In the genomic region with DNA sequence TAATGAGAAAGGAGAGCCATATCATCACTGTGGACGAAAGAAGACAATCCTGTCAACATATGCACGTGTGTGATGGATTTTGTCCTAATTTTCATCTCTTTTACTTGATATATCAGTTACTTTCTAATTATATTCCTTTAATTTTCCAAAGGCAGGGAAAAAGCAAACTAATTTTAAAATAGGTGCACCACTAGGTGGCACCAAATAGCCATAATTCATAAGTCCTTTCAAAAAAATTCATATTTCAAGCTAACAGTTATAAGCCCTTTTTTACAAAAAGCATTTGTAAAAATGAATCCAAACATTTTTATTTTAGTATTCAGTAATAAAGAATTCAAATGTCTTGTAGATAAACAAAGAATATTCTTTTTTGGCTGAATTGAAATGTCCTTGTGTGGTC, we compare ENCODE assay signal across 8 mouse cellular contexts.
DNase-seq lines count a peak whose midpoint lies in the region; ATAC-seq lines count a peak whose summit lies in the region.

No protein-coding gene starts in this region.

- DNase-seq in hindbrain, embryonic 11.5 days (ENCODE audit: low spot score), result peak; percentile 67
- peak; percentile 90 for DNase-seq in midbrain, embryonic 11.5 days (ENCODE audit: low spot score, missing footprints)
- DNase-seq in brain, adult 2 months (ENCODE audit: low read depth, low spot score), result peak; percentile 42
- DNase-seq in retina, adult 2 months (ENCODE audit: low read depth, low spot score), result peak; percentile 3
- no peak for DNase-seq in thymus, postnatal 14 days
- no peak for DNase-seq in T-cell, adult 2 months (ENCODE audit: low spot score)

- H3K27ac ChIP-seq in hindbrain, embryonic 11.5 days (ENCODE audit: low read depth, low read length), result no peak overlapping the region
- no peak overlapping the region for H3K27ac ChIP-seq in hindbrain, embryonic 13.5 days
- no peak overlapping the region for H3K27ac ChIP-seq in midbrain, embryonic 11.5 days (ENCODE audit: low read depth, low read length)
- H3K27ac ChIP-seq in midbrain, embryonic 16.5 days (ENCODE audit: low read length), result no peak overlapping the region

- H3K9me3 ChIP-seq in hindbrain, embryonic 11.5 days (ENCODE audit: control insufficient read depth, low read length), result no peaks in the 10 kb centered on the region
- no peaks in the 10 kb centered on the region for H3K9me3 ChIP-seq in hindbrain, embryonic 13.5 days
- H3K9me3 ChIP-seq in midbrain, embryonic 11.5 days (ENCODE audit: control insufficient read depth, low read length), result no peaks in the 10 kb centered on the region
- no peaks in the 10 kb centered on the region for H3K9me3 ChIP-seq in midbrain, embryonic 16.5 days (replicated peaks; ENCODE audit: control insufficient read depth, low read length, poor library complexity, severe bottlenecking)

- no peak overlapping the region for H3K9ac ChIP-seq in hindbrain, embryonic 11.5 days (ENCODE audit: low read depth, low read length)
- H3K9ac ChIP-seq in hindbrain, embryonic 13.5 days, result no peak overlapping the region
- no peak overlapping the region for H3K9ac ChIP-seq in midbrain, embryonic 11.5 days (ENCODE audit: low read length)
- no peak overlapping the region for H3K9ac ChIP-seq in midbrain, embryonic 16.5 days (ENCODE audit: low read depth, low read length)

- no peak overlapping the region for H3K4me2 ChIP-seq in hindbrain, embryonic 11.5 days (replicated peaks; ENCODE audit: low read depth, low read length)
- H3K4me2 ChIP-seq in hindbrain, embryonic 13.5 days, result no peak overlapping the region
- H3K4me2 ChIP-seq in midbrain, embryonic 11.5 days, result no peak overlapping the region
- H3K4me2 ChIP-seq in midbrain, embryonic 16.5 days (ENCODE audit: low read length), result no peak overlapping the region

- H3K4me3 ChIP-seq in hindbrain, embryonic 11.5 days (ENCODE audit: low read depth, low read length), result no peak overlapping the region
- no peak overlapping the region for H3K4me3 ChIP-seq in hindbrain, embryonic 13.5 days
- H3K4me3 ChIP-seq in midbrain, embryonic 11.5 days (ENCODE audit: low read depth, low read length), result no peak overlapping the region
- H3K4me3 ChIP-seq in midbrain, embryonic 16.5 days (ENCODE audit: low read depth, low read length), result no peak overlapping the region

- ATAC-seq in hindbrain, embryonic 11.5 days (ENCODE audit: low FRiP score), result no peak
- ATAC-seq in hindbrain, embryonic 13.5 days (ENCODE audit: low FRiP score), result no peak
- no peak for ATAC-seq in midbrain, embryonic 11.5 days (ENCODE audit: low FRiP score)
- no peak for ATAC-seq in midbrain, embryonic 16.5 days

- WGBS in hindbrain, embryonic 11.5 days, result 9% methylated on average over 2 of the region's 2 CpGs
- WGBS in hindbrain, embryonic 13.5 days, result 11% methylated on average over 2 of the region's 2 CpGs
- WGBS in midbrain, embryonic 11.5 days, result 13% methylated on average over 2 of the region's 2 CpGs
- WGBS in midbrain, embryonic 16.5 days, result 12% methylated on average over 2 of the region's 2 CpGs

- no peaks in the 10 kb centered on the region for H3K4me1 ChIP-seq in hindbrain, embryonic 11.5 days (replicated peaks; ENCODE audit: control insufficient read depth, insufficient read depth, low read length)
- no peaks in the 10 kb centered on the region for H3K4me1 ChIP-seq in hindbrain, embryonic 13.5 days (replicated peaks)
- no peaks in the 10 kb centered on the region for H3K4me1 ChIP-seq in midbrain, embryonic 11.5 days (ENCODE audit: control insufficient read depth, insufficient read depth, low read length)
- H3K4me1 ChIP-seq in midbrain, embryonic 16.5 days (ENCODE audit: control insufficient read depth, insufficient read depth, low read length), result no peaks in the 10 kb centered on the region

- H3K36me3 ChIP-seq in hindbrain, embryonic 11.5 days (ENCODE audit: control insufficient read depth, insufficient read depth, low read length), result no peaks in the 10 kb centered on the region
- H3K36me3 ChIP-seq in hindbrain, embryonic 13.5 days, result no peaks in the 10 kb centered on the region
- no peaks in the 10 kb centered on the region for H3K36me3 ChIP-seq in midbrain, embryonic 11.5 days (ENCODE audit: control insufficient read depth, insufficient read depth, low read length)
- H3K36me3 ChIP-seq in midbrain, embryonic 16.5 days (ENCODE audit: control insufficient read depth, insufficient read depth, low read length), result no peaks in the 10 kb centered on the region

- H3K27me3 ChIP-seq in hindbrain, embryonic 11.5 days (ENCODE audit: control insufficient read depth, insufficient read depth, low read length), result no peaks in the 10 kb centered on the region
- no peaks in the 10 kb centered on the region for H3K27me3 ChIP-seq in hindbrain, embryonic 13.5 days
- no peaks in the 10 kb centered on the region for H3K27me3 ChIP-seq in midbrain, embryonic 11.5 days (ENCODE audit: control insufficient read depth, insufficient read depth, low read length)
- no peaks in the 10 kb centered on the region for H3K27me3 ChIP-seq in midbrain, embryonic 16.5 days (ENCODE audit: control insufficient read depth, insufficient read depth, low read depth, low read length)

Comparison
In these comparisons a context has a peak if more than half of its experiments do, and no peak if none do; other contexts are left out.
1. DNase-seq: peak in hindbrain, embryonic 11.5 days (single experiment), midbrain, embryonic 11.5 days (single experiment), brain, adult 2 months (single experiment) and retina, adult 2 months (single experiment); none in thymus, postnatal 14 days (single experiment) and T-cell, adult 2 months (single experiment).